Mouse (Mus musculus): ENCODE results near the gene Ihh. TPM values are rescaled to one million over a fixed set of nuclear protein-coding genes. Genes with fewer than 3 reads are reported as not detected.

Ihh gene
- total RNA-seq (2015) (0.11 TPM in 1 of 2 replicates, not detected in the other), total RNA-seq (2017) (not detected in 2 replicates)

- no peak for ATAC-seq (ENCODE audit: poor library complexity, severe bottlenecking)
These were observed at the start of gene Ihh for GRCm38 (mm10) chr1:74951556-74952210. Ihh (minus strand) TSS chr1:74951672.

GRCm38 (mm10) chr1:75001183-75001582 lies 49.7 kb upstream of the Ihh start:
- ATAC-seq (ENCODE audit: poor library complexity, severe bottlenecking), result no peak

GRCm38 (mm10) chr1:75000496-75000895 lies 49.0 kb upstream of the Ihh start:
- no peak for ATAC-seq (ENCODE audit: poor library complexity, severe bottlenecking)

GRCm38 (mm10) chr1:74999173-74999572 lies 47.7 kb upstream of the Ihh start:
- no peak for ATAC-seq (ENCODE audit: poor library complexity, severe bottlenecking)

- ATAC-seq (ENCODE audit: poor library complexity, severe bottlenecking), result peak; percentile 73
These were observed 45.8 kb upstream of the Ihh start for GRCm38 (mm10) chr1:74997231-74997630.

GRCm38 (mm10) chr1:74977001-74977400 lies 25.5 kb upstream of the Ihh start:
- ATAC-seq (ENCODE audit: poor library complexity, severe bottlenecking), result no peak

- ATAC-seq (ENCODE audit: poor library complexity, severe bottlenecking), result no peak
These were observed 24.5 kb upstream of the Ihh start for GRCm38 (mm10) chr1:74975936-74976335.

GRCm38 (mm10) chr1:74973590-74973989 lies 22.1 kb upstream of the Ihh start:
- ATAC-seq (ENCODE audit: poor library complexity, severe bottlenecking), result no peak

- no peak for ATAC-seq (ENCODE audit: poor library complexity, severe bottlenecking)
These were observed 20.0 kb upstream of the Ihh start for GRCm38 (mm10) chr1:74971353-74972050.

GRCm38 (mm10) chr1:74967962-74968580 lies 16.6 kb upstream of the Ihh start:
- ATAC-seq (ENCODE audit: poor library complexity, severe bottlenecking), result no peak

GRCm38 (mm10) chr1:74964494-74965215 lies 13.2 kb upstream of the Ihh start:
- ATAC-seq (ENCODE audit: poor library complexity, severe bottlenecking), result no peak

GRCm38 (mm10) chr1:74962853-74963227 lies 11.4 kb upstream of the Ihh start:
- ATAC-seq (ENCODE audit: poor library complexity, severe bottlenecking), result no peak

GRCm38 (mm10) chr1:74962126-74962852 lies 10.8 kb upstream of the Ihh start:
- ATAC-seq (ENCODE audit: poor library complexity, severe bottlenecking), result no peak

- ATAC-seq (ENCODE audit: poor library complexity, severe bottlenecking), result no peak
These were observed 10.2 kb upstream of the Ihh start for GRCm38 (mm10) chr1:74961722-74962121.

- ATAC-seq (ENCODE audit: poor library complexity, severe bottlenecking), result no peak
These were observed 8.6 kb upstream of the Ihh start for GRCm38 (mm10) chr1:74960059-74960458.

GRCm38 (mm10) chr1:74950576-74951490 lies 639 bp downstream of the Ihh start:
- no peak for ATAC-seq (ENCODE audit: poor library complexity, severe bottlenecking)

GRCm38 (mm10) chr1:74950066-74950465 lies 1.4 kb downstream of the Ihh start:
- ATAC-seq (ENCODE audit: poor library complexity, severe bottlenecking), result peak; percentile 59; the same call in 1 of the 2 replicates

- no peak for ATAC-seq (ENCODE audit: poor library complexity, severe bottlenecking)
These were observed 1.8 kb downstream of the Ihh start for GRCm38 (mm10) chr1:74949666-74950050.

- peak; percentile 73 for ATAC-seq (ENCODE audit: poor library complexity, severe bottlenecking)
These were observed 2.4 kb downstream of the Ihh start for GRCm38 (mm10) chr1:74948784-74949665.

Measured in megakaryocyte, adult 5-6 weeks (primary cell).